Mouse (Mus musculus): Measurements from ENCODE around the gene Npcd.

DNA sequence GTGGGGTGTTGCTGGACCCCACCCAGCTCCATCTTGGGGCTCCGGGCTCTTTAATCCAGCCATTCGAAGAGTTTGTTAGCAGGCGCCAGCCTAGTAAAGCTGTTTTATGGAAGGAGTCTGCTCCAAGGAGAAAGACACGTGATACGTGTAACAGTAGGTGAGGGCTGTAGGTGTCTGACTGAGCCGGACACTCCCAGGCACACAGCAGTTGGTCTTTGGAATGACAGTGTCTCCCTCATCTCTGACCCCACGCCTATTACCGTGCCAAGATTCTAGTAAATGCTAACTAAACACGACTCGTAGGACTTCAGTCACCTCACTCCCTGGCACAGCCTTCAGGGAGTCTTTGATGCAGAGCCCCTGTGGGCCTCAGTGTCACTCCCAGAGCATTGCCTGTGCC is 88.7 kb downstream of the Npcd start:
- TF ChIP-seq CTCF (IDR thresholded peaks at IDR 0.05; ENCODE audit: extremely low read depth, insufficient read depth, insufficient read length, insufficient replicate concordance) (no peak), POLR2A (IDR thresholded peaks at IDR 0.05; ENCODE audit: low read depth, low read length) (no peak)

All from spleen, adult 2 months (tissue).